Mouse (Mus musculus) myocyte (in vitro differentiated cells): ENCODE measurements around the gene Tmem38b.

ENCODE experiments used
- E2F4 ChIP-seq: IDR thresholded peaks from one replicate; pipeline ENCODE4 v1.6.1; 2011; ENCODE audit warnings: mild to moderate bottlenecking, control low read depth, moderate library complexity; ENCODE audit not compliant: insufficient read depth
- POLR2A ChIP-seq: IDR thresholded peaks from one replicate; pipeline ENCODE4 v1.6.1; 2011; ENCODE audit warnings: low read depth, mild to moderate bottlenecking, control low read depth, moderate library complexity; ENCODE audit not compliant: insufficient read length
- TCF12 ChIP-seq: IDR thresholded peaks from one replicate; pipeline ENCODE4 v1.6.1; 2011; ENCODE audit warnings: mild to moderate bottlenecking, control low read depth; ENCODE audit not compliant: poor library complexity, insufficient read depth, severe bottlenecking

DNA sequence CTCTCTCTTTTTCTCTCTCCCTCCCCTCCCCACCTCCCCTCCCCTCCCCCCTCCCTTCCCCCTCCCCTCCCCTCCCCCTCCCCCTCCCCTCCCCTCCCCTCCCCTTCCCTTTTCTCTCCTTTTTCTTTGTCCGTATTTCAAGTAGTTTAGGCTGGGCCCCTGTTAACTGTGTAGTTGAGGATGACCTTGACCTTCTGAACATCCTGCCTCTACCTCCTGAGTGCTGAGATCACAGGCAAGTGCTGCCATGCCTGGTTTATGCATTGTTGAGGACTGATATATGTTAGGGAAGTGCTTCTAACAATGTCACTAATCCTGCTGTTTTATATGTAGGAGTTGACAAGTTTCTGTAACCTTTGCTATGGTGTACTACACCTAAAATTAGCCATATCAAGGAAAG lies 24.0 kb downstream of the Tmem38b start:
- no peak for TF ChIP-seq POLR2A
- no peak for TF ChIP-seq TCF12
- no peak for TF ChIP-seq E2F4
